In genomic region chr14:121804461-121804860, GRCm38 (mm10) we compare ENCODE assay signal across 10 mouse cellular contexts. TPM values are rescaled to one million over a fixed set of nuclear protein-coding genes. Genes with fewer than 3 reads are reported as not detected.
DNase-seq lines count a peak whose midpoint lies in the region; ATAC-seq lines count a peak whose summit lies in the region.
"Had no signal": no experiment of that assay in that cellular context is flagged by ENCODE, and none has a peak within 500 bp of the region (broad histone marks: within the 10 kb centered on the region; RNA-seq: fewer than 3 reads in every experiment).

No protein-coding gene starts in this region.

- intact Hi-C loops in heart, postnatal 25 days (cut with DNase I) = loop anchor here (5.0 kb wide), 1 partner anchor 217 kb away; no protein-coding TSS in a partner anchor

- H3K9ac ChIP-seq in midbrain, embryonic 14.5 days (replicated peaks; ENCODE audit: low read length) = no peak overlapping the region
- H3K9ac ChIP-seq: heart, embryonic 15.5 days; limb, embryonic 12.5 days; neural tube, embryonic 13.5 days had no signal

- 86% methylated on average over 4 of the region's 4 CpGs for WGBS in midbrain, embryonic 14.5 days

- H3K4me2 ChIP-seq in midbrain, embryonic 14.5 days (ENCODE audit: low read length) = no peak overlapping the region
- H3K4me2 ChIP-seq: heart, embryonic 15.5 days; limb, embryonic 12.5 days; neural tube, embryonic 13.5 days had no signal

- no peaks in the 10 kb centered on the region for H3K27me3 ChIP-seq in midbrain, embryonic 14.5 days (ENCODE audit: control insufficient read depth, insufficient read depth, low read length)
- H3K27me3 ChIP-seq: heart, embryonic 15.5 days; limb, embryonic 12.5 days; neural tube, embryonic 13.5 days had no signal

- ATAC-seq in erythroid progenitor cell, adult 5-6 weeks (replicated peaks; ENCODE audit: low FRiP score, poor library complexity, severe bottlenecking) = peak; percentile 76
- ATAC-seq in midbrain, embryonic 14.5 days (ENCODE audit: low FRiP score, low TSS enrichment) = no peak

- no peaks in the 10 kb centered on the region for H3K4me1 ChIP-seq in midbrain, embryonic 14.5 days (ENCODE audit: control insufficient read depth, insufficient read depth, low read length)
- H3K4me1 ChIP-seq: heart, embryonic 15.5 days; limb, embryonic 12.5 days; neural tube, embryonic 13.5 days had no signal

- no peaks in the 10 kb centered on the region for H3K36me3 ChIP-seq in midbrain, embryonic 14.5 days (ENCODE audit: control insufficient read depth, insufficient read depth, low read length)
- H3K36me3 ChIP-seq: heart, embryonic 15.5 days; limb, embryonic 12.5 days; neural tube, embryonic 13.5 days had no signal

- H3K4me3 ChIP-seq in midbrain, embryonic 14.5 days (replicated peaks; ENCODE audit: low read depth, low read length) = no peak overlapping the region
- H3K4me3 ChIP-seq: heart, embryonic 15.5 days; limb, embryonic 12.5 days; neural tube, embryonic 13.5 days had no signal

- DNase-seq in lung, postnatal 36 days = peak; percentile 55
- no peak for DNase-seq in lung, postnatal 25 days (ENCODE audit: low spot score)
- peak; percentile 17 for DNase-seq in MN1 (ENCODE audit: low spot score)
- DNase-seq in thymus, postnatal 0 days (ENCODE audit: low spot score) = peak; percentile 55
- no peak for DNase-seq in heart, postnatal 25 days (ENCODE audit: low spot score)
- DNase-seq in midbrain, embryonic 14.5 days = no peak

- no peak overlapping the region for H3K27ac ChIP-seq in midbrain, embryonic 14.5 days (replicated peaks; ENCODE audit: low read depth, low read length)
- H3K27ac ChIP-seq: heart, embryonic 15.5 days; limb, embryonic 12.5 days; neural tube, embryonic 13.5 days had no signal

- no peaks in the 10 kb centered on the region for H3K9me3 ChIP-seq in midbrain, embryonic 14.5 days (ENCODE audit: control insufficient read depth, low read length)
- H3K9me3 ChIP-seq: heart, embryonic 15.5 days; neural tube, embryonic 13.5 days had no signal

RNA-seq across cellular contexts. Expression of gene Dock9, which starts 6.8 kb away (rescaled TPM):
- 1.4 and 1.7 TPM in 2 replicates for total RNA-seq in erythroid progenitor cell, adult 5-6 weeks (2015; ENCODE audit: low replicate concordance)
- total RNA-seq in erythroid progenitor cell, adult 5-6 weeks (2017; ENCODE audit: low replicate concordance) = 1.1 and 1.7 TPM in 2 replicates
- polyA plus RNA-seq in thymus, postnatal 0 days (2015; fragmentation: Nextera tagmentation; extraction: Ambion mirVana) = 4.2 and 4.9 TPM in 2 replicates
- total RNA-seq in heart, postnatal 25 days (2021) = 10 to 100 TPM; 28.7 to 34.2 TPM
- polyA plus RNA-seq in midbrain, embryonic 14.5 days (2014; fragmentation: Nextera tagmentation; extraction: Ambion mirVana) = 11.2 and 11.3 TPM in 2 replicates

Comparison
In these comparisons a context has a peak if more than half of its experiments do, and no peak if none do; other contexts are left out.
1. DNase-seq: peak in lung, postnatal 36 days (single experiment), MN1 (single experiment) and thymus, postnatal 0 days (single experiment); none in lung, postnatal 25 days (single experiment), heart, postnatal 25 days (single experiment) and midbrain, embryonic 14.5 days (single experiment).
2. RNA of gene Dock9, which starts 6.8 kb away (total RNA-seq): 28.7 to 34.2 TPM in heart, postnatal 25 days; 1.1 to 1.7 TPM in erythroid progenitor cell, adult 5-6 weeks; every median in the first group is over 10 times any median in the second.